Mouse (Mus musculus) hindbrain, embryonic 12.5 days (tissue): Measurements from ENCODE around the gene Trpm3. TPM values are rescaled to one million over a fixed set of nuclear protein-coding genes. Genes with fewer than 3 reads are reported as not detected.
A peak's percentile ranks its signal among the peaks of the same experiment; 100 is the strongest.

Source experiments
- ATAC-seq: fragments of 200-750 bp; cut with Nextera tagmentation; 2 replicates; pipeline ENCODE4 v1.8.0; 2017; ENCODE audit warnings: moderate TSS enrichment; ENCODE audit not compliant: low FRiP score
- H3K27ac ChIP-seq: fragments of 300-500 bp; sonication (generic); 2 replicates; pipeline ENCODE4 v1.5.1; 2016; ENCODE audit warnings: mild to moderate bottlenecking
- H3K27me3 ChIP-seq: fragments of 300-500 bp; sonication (generic); 2 replicates; pipeline ENCODE4 v1.6.1; 2016; ENCODE audit warnings: mild to moderate bottlenecking
- H3K36me3 ChIP-seq: fragments of 300-500 bp; sonication (generic); 2 replicates; pipeline ENCODE4 v1.6.1; 2016; ENCODE audit warnings: mild to moderate bottlenecking
- H3K4me1 ChIP-seq: fragments of 300-500 bp; sonication (generic); 2 replicates; pipeline ENCODE4 v1.6.1; 2016
- H3K4me2 ChIP-seq: fragments of 300-500 bp; sonication (generic); replicated peaks from 2 replicates; pipeline ENCODE4 v1.6.1; 2016; ENCODE audit warnings: mild to moderate bottlenecking
- H3K4me3 ChIP-seq: fragments of 300-500 bp; sonication (generic); 2 replicates; pipeline ENCODE4 v1.5.1; 2016; ENCODE audit warnings: mild to moderate bottlenecking
- H3K9ac ChIP-seq: fragments of 300-500 bp; sonication (generic); 2 replicates; pipeline ENCODE4 v1.6.1; 2016; ENCODE audit warnings: mild to moderate bottlenecking, moderate library complexity
- H3K9me3 ChIP-seq: fragments of 300-500 bp; sonication (generic); replicated peaks from 2 replicates; pipeline ENCODE4 v1.6.1; 2016; ENCODE audit warnings: mild to moderate bottlenecking
- WGBS: fragments of 180-500 bp; shearing (Covaris S2); methylation state at CpG from one replicate; pipeline ENCODE4 v1.1.7; 2016; 5-methylcytosine and 5-hydroxymethylcytosine counted together
- polyA plus RNA-seq: library from polyadenylated mRNA; unstranded; fragments of >200 nt; fragmentation: Nextera tagmentation; extraction: Ambion mirVana; gene quantifications from 2 replicates; pipeline ENCODE4 v1.2.1, GENCODE M21; 2016

The Trpm3 gene
- polyA plus RNA-seq, 1 experiment from 2014 or later: 23.8 TPM

DNA sequence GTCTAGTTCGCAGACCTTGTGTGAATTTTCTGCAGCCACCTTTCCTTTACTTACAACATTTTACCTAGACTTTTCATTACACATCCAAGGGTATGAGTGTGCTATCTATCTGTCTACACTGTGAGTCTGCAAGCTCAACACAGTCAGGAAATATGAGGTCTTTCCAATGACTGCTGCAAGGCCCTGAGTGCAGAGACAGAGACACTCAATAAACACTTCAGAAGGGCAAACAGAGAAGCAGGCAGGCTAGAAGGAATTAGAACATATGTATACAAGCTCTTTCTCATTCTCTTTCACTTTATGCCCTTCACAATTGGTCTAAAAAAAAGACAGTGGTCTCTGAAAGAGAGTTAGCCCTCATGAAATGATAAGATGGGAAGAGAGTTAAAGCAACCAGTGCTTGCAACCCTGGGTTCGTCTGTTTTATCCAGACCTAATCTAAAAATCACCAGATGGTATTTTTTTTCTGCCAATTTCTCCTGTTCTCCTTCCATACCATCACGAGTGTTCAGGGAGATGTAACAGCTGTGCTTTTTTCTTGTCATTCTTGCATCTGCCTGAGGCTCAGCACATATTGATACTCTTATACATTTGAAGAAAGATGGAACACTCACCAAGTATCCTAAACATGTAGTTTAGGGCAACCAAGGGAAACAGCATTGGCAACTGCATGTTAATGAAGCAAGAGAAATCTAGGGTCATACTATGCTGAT lies 486.1 kb downstream of the Trpm3 start:
- Histone ChIP-seq H3K4me2 (no peak overlapping the region), H3K9ac (no peak overlapping the region), H3K4me1 (no peaks in the 10 kb centered on the region), H3K27ac (no peak overlapping the region), H3K36me3 (no peaks in the 10 kb centered on the region), H3K4me3 (no peak overlapping the region), H3K27me3 (no peaks in the 10 kb centered on the region), H3K9me3 (no peaks in the 10 kb centered on the region)
- 78% methylated on average over 3 of the region's 3 CpGs for WGBS
- no peak for ATAC-seq

DNA sequence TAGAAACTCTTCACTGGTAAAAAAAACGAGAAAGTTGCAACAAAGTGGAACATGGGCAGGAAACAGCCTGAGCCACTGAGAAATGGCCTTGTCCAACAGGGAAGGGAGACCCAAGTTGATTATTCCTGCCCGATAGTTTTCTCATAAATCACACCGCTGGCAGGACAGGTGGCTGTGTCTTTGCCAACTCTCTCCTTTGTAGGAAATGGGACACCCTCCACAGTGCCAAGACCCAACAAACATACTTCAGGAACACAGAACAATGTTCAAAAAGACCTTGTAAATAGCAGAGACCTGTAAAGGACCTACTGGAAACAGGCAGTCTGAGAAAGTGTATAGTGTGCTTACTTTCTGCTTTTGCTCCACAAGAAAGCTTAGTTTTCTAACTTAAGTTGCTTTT lies 490.0 kb downstream of the Trpm3 start:
- Histone ChIP-seq H3K4me3 (no peak overlapping the region), H3K9ac (no peak overlapping the region), H3K36me3 (no peaks in the 10 kb centered on the region), H3K27ac (no peak overlapping the region), H3K4me1 (no peaks in the 10 kb centered on the region), H3K4me2 (no peak overlapping the region), H3K27me3 (no peaks in the 10 kb centered on the region), H3K9me3 (no peaks in the 10 kb centered on the region)
- WGBS: 85% methylated on average over 3 of the region's 3 CpGs
- no peak for ATAC-seq

DNA sequence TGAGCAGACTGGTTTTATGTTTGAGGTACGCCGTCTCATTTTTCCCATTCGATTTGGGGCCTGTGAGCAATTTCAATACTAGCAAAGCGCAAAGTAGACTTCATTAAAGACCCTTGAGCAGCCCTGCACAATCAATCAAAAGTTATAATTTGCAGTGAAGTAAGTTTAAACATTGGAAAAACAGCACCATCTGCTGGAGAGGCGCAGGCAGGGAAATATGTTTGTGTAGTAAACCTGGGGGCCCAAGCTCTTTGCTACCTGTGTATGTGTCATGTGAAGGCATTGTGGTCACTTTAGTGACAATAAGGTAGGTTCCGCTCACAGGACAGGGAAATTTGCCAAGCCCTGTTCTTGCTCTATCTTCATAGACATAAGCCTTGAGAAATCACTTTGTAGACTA lies 492.5 kb downstream of the Trpm3 start:
- Histone ChIP-seq H3K4me1 (no peaks in the 10 kb centered on the region), H3K27me3 (no peaks in the 10 kb centered on the region), H3K4me2 (no peak overlapping the region), H3K36me3 (no peaks in the 10 kb centered on the region), H3K4me3 (no peak overlapping the region), H3K27ac (no peak overlapping the region), H3K9ac (no peak overlapping the region), H3K9me3 (no peaks in the 10 kb centered on the region)
- ATAC-seq: no peak
- WGBS: 80% methylated on average over 6 of the region's 6 CpGs

DNA sequence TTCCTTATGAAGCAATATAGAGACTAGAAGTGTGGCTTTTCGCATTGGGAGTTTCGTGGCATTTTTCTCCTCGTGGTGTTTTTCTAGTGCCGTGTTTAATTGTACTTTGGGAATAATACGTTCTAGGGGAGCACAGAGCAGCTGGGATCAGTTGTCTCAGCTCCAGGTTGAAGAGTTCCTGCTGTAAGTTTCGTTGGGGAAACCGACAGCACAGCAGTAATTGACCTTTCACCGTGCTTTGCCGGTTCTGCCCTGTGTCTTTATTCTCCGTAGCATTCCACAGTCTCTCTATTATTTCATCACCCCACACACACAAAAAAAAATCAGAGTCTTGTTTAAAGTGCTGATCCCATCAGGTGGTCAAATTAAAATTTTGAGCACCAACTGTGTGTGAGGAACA lies 496.8 kb downstream of the Trpm3 start:
- no peak for ATAC-seq
- Histone ChIP-seq H3K4me3 (no peak overlapping the region), H3K4me2 (no peak overlapping the region), H3K27ac (no peak overlapping the region), H3K9ac (no peak overlapping the region), H3K36me3 (no peaks in the 10 kb centered on the region), H3K9me3 (no peaks in the 10 kb centered on the region), H3K27me3 (no peaks in the 10 kb centered on the region), H3K4me1 (no peaks in the 10 kb centered on the region)
- 23% methylated on average over 10 of the region's 10 CpGs for WGBS

DNA sequence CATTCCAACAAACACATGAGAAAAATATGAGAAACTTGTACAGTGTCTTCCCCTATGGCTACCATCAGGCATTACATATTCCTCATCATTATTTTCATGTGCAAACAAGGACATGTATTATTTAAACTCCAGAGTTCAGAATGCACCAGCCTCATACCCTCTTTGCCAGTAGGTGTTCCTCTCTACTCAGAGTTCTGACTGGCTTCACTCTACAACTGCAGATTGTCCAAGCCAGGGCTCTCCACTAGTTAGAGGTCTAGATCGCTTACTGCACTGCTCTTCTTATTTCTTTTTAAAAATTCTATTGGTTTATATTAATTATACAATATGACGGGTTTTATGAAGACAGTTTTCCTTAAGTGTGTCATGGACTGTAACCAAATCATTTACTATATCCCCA lies 498.9 kb downstream of the Trpm3 start:
- H3K4me2 ChIP-seq: no peak overlapping the region
- H3K9ac ChIP-seq: no peak overlapping the region
- H3K27me3 ChIP-seq: no peaks in the 10 kb centered on the region
- H3K36me3 ChIP-seq: no peaks in the 10 kb centered on the region
- no peak for ATAC-seq
- H3K27ac ChIP-seq: no peak overlapping the region
- no peak overlapping the region for H3K4me3 ChIP-seq
- no peaks in the 10 kb centered on the region for H3K9me3 ChIP-seq
- H3K4me1 ChIP-seq: peaks cover 4% of the 10 kb centered on the region; the same call in 1 of the 2 replicates
- 88% methylated on average over 2 of the region's 2 CpGs for WGBS

DNA sequence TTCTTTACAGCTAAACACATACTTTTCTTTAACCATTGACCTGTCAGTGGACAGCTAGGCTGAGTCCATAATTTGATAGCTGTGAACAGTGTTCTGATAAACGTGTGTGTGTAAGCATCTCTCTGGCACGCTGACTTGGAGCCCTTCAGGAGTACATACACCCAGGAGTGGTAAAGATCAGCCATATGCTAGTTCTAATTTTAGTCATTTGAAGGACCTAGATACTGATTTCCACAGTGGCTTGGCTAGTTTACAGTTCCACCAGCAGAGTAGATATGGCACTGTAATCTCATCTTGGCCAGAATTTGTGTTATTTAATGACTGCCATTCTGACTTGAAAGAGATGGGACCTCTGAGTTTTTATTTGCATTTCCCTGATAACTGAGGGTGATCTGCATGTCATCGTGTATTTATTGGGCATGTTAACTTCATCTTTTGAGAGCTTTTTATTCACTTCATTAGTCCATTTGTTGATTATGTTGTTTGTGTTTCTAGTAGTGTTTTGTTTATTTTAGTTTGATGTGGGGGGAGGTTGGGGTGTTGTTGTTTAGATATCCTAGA lies 499.6 kb downstream of the Trpm3 start:
- no peaks in the 10 kb centered on the region for H3K27me3 ChIP-seq
- no peak overlapping the region for H3K27ac ChIP-seq
- WGBS: 80% methylated on average over 3 of the region's 3 CpGs
- H3K9me3 ChIP-seq: no peaks in the 10 kb centered on the region
- no peak overlapping the region for H3K4me2 ChIP-seq
- no peaks in the 10 kb centered on the region for H3K36me3 ChIP-seq
- no peak overlapping the region for H3K9ac ChIP-seq
- H3K4me3 ChIP-seq: no peak overlapping the region
- H3K4me1 ChIP-seq: peaks cover 4% of the 10 kb centered on the region; the same call in 1 of the 2 replicates
- no peak for ATAC-seq

DNA sequence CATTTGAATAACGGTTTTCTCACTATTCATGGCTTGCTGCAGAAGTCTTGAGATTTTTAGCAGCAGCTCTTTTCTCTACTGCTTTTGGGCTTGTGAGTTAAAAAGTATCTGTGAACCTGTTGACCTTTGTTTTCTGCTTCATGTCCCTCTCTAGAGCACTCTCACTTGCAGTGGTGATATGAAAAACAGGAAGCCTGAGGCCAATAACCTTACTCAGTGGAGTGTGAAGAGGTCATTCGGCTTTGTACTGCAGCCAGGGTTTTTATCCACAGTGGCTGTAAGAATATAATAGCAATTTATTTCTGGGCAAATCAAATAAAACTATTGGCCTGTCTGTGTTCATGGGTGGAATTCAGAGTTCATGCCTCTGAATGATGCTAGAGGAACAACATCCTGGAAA lies 503.3 kb downstream of the Trpm3 start:
- no peaks in the 10 kb centered on the region for H3K27me3 ChIP-seq
- no peak for ATAC-seq
- no peak overlapping the region for H3K9ac ChIP-seq
- 15% methylated on average over 2 of the region's 2 CpGs for WGBS
- H3K36me3 ChIP-seq: no peaks in the 10 kb centered on the region
- no peak overlapping the region for H3K27ac ChIP-seq
- H3K4me3 ChIP-seq: no peak overlapping the region
- H3K9me3 ChIP-seq: no peaks in the 10 kb centered on the region
- no peak overlapping the region for H3K4me2 ChIP-seq
- H3K4me1 ChIP-seq: peaks cover 4% of the 10 kb centered on the region; the same call in 1 of the 2 replicates

DNA sequence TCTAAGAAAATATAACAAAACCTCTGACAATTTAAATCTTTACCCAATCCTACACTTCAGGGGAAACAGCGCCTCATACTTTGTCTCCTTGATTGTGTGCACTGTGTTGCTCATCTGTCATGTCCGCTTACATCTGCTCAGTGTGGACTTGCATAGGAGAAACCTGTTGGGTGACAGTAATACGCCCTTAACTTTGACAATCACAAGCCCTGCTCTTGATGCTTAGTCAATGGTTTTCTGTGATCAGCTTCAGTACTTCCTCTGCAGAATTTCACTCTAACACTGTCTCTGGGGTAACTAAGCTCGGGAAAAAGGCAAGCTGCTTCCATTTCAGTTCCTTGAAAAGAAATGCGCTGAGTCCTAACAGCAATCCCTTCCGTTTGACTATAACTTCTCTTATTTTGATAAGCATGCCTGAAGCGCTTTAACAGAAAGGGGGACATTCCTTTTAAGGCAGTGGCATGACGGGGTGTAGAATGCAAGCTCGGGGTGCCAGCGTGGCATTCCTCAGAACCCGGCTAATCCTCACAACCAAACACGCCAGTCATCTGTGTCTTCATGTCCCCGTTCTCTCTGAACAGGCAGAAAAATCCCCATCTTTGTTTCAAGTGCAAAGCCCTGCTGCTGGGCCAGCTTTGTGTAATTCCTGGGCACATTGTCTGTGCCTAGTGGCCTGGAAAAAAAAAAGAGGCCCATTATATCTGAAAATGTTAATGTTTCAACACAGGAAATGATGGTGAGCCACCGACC lies 517.8 kb downstream of the Trpm3 start:
- Histone ChIP-seq H3K9ac (peak overlapping the region; percentile 35; the same call in 1 of the 2 replicates), H3K36me3 (no peaks in the 10 kb centered on the region), H3K27ac (peak overlapping the region; percentile 46; the same call in 1 of the 2 replicates), H3K27me3 (no peaks in the 10 kb centered on the region), H3K4me2 (peak overlapping the region; percentile 30), H3K4me1 (peaks cover 13% of the 10 kb centered on the region), H3K4me3 (no peak overlapping the region), H3K9me3 (no peaks in the 10 kb centered on the region)
- ATAC-seq: peak; percentile 76
- 42% methylated on average over 14 of the region's 14 CpGs for WGBS

DNA sequence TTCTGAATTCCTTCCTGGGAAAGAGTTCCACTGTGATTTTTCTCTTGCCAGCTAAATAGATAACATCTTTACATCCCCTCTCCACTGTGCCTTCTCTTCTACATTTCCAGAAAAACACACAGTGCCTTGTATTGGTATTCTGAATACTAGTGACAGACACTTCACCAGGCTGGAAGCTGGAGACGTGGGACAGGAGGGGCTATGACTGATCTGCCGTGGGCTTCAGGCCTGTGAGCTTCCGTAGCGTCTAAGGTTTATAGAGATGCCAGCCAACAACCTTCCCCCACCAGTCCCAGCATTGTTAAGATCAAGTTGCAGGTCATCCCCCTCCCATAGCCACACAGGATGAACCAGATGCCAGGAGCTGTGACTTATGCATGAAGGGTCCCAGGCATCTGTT lies 518.4 kb downstream of the Trpm3 start:
- H3K27ac ChIP-seq: peak overlapping the region; percentile 46; the same call in 1 of the 2 replicates
- H3K9ac ChIP-seq: no peak overlapping the region
- H3K27me3 ChIP-seq: no peaks in the 10 kb centered on the region
- ATAC-seq: peak; percentile 51
- no peaks in the 10 kb centered on the region for H3K9me3 ChIP-seq
- WGBS: 28% methylated on average over 4 of the region's 4 CpGs
- H3K36me3 ChIP-seq: no peaks in the 10 kb centered on the region
- peak overlapping the region; percentile 30; the same call in 1 of the 2 replicates for H3K4me2 ChIP-seq
- peaks cover 13% of the 10 kb centered on the region for H3K4me1 ChIP-seq
- H3K4me3 ChIP-seq: no peak overlapping the region

DNA sequence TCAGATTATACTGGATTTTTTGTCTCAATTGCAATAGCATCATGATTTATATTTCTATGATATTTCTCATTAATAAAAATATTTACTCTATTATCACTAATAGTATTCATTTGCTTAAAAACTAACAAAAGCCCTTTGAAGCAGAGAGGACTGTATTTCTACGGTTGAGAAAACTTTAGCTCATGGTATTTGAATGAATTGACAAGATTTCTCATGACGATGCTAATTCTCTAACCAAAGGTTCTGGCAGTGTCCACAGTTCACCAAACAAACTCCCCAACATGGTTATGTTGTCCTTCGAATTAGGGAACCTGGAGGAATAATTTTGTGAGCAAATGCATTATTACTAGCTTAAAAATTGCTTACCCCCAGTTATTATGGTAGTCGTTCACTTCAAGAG lies 526.6 kb downstream of the Trpm3 start:
- Histone ChIP-seq H3K4me3 (no peak overlapping the region), H3K4me1 (no peaks in the 10 kb centered on the region), H3K27me3 (no peaks in the 10 kb centered on the region), H3K9ac (no peak overlapping the region), H3K27ac (no peak overlapping the region), H3K36me3 (no peaks in the 10 kb centered on the region), H3K4me2 (no peak overlapping the region), H3K9me3 (no peaks in the 10 kb centered on the region)
- no peak for ATAC-seq
- 79% methylated on average over 4 of the region's 4 CpGs for WGBS

DNA sequence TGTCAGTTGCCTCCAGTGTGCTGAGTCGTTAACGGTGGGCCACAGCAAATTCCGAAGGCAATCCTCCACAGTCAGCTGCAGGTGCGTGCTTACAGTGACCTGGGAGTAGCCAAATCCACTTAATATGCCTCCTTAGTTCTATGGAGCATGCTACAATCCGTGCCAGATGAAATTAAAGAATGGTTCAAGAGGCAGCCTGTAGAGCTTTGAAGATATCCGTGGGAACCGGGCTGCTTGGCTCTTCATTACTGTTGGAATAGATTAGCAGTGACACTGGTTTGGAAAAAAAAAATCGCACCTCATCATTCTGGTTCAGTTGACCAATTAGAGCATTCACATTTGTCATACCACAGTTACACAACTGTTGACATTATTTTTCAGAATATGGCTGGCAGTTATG lies 531.4 kb downstream of the Trpm3 start:
- H3K36me3 ChIP-seq: no peaks in the 10 kb centered on the region
- no peaks in the 10 kb centered on the region for H3K4me1 ChIP-seq
- no peaks in the 10 kb centered on the region for H3K27me3 ChIP-seq
- no peaks in the 10 kb centered on the region for H3K9me3 ChIP-seq
- no peak overlapping the region for H3K9ac ChIP-seq
- 83% methylated on average over 8 of the region's 8 CpGs for whole genome bisulfite sequencing
- no peak overlapping the region for H3K27ac ChIP-seq
- no peak overlapping the region for H3K4me3 ChIP-seq
- no peak for ATAC-seq
- no peak overlapping the region for H3K4me2 ChIP-seq

DNA sequence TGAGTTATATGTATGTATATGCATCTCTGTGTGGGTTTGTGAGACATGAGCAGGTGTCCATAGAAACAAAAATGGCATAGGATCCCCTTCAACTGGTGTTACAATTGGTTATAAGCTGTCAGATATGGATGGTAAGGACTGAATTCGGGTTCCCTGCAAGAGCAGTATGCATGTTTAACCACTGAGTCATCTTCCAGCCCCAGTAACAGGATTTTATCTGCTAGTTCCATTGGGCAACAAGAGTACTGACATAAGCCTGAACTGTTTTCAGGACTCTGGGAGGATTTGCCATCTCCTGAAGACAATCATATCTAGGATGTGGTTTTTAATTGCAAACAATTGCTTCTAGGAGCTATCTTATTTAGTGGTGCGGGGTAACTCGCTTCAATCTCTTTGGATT lies 534.0 kb downstream of the Trpm3 start:
- Histone ChIP-seq H3K36me3 (no peaks in the 10 kb centered on the region), H3K9ac (no peak overlapping the region), H3K27ac (no peak overlapping the region), H3K9me3 (no peaks in the 10 kb centered on the region), H3K4me3 (no peak overlapping the region), H3K4me1 (no peaks in the 10 kb centered on the region), H3K27me3 (no peaks in the 10 kb centered on the region), H3K4me2 (no peak overlapping the region)
- ATAC-seq: no peak
- 88% methylated on average over 3 of the region's 3 CpGs for WGBS
